Mouse (Mus musculus): ENCODE data around the gene Snap47. TPM values are rescaled to one million over a fixed set of nuclear protein-coding genes. Genes with fewer than 3 reads are reported as not detected.

Gene Snap47
- polyA plus RNA-seq, 1 experiment: 70.4 TPM

DNA sequence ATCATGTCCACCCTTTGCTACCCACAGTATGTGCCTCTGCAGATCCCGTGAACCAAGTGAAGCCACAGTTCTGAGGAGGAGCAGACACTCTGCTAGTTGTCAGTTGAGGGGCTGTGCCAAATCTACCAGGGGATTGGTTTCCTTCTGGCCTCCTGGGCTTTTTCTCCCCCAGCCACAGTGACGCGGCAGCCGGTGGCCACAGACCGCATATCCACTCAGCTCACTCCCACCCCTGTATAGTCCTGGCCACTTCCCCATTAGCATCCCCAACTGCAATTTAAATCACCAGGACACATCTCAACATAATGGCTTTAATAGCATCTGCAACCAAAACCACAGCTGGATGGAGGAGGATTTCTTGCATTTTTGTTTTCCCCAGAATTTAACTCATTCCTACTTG, 32.3 kb downstream of the Snap47 start:
- Histone ChIP-seq H3K27ac (ENCODE audit: insufficient read depth, low read length) (no peak overlapping the region), H3K27me3 (ENCODE audit: control insufficient read depth, insufficient read depth, low read length, poor library complexity, severe bottlenecking) (no peaks in the 10 kb centered on the region), H3K36me3 (ENCODE audit: control insufficient read depth, insufficient read depth, low read length, poor library complexity, severe bottlenecking) (peaks cover 16% of the 10 kb centered on the region), H3K4me3 (ENCODE audit: low read depth, low read length) (no peak overlapping the region), H3K9ac (ENCODE audit: low read depth, poor library complexity, severe bottlenecking) (no peak overlapping the region), H3K9me3 (replicated peaks; ENCODE audit: control insufficient read depth, insufficient read depth, low read length, poor library complexity, severe bottlenecking) (no peaks in the 10 kb centered on the region), H3K4me1 (ENCODE audit: control insufficient read depth, insufficient read depth, low read length) (no peaks in the 10 kb centered on the region)
- TF ChIP-seq EP300 (IDR thresholded peaks at IDR 0.05; ENCODE audit: insufficient read depth, low read depth, low read length): no peak
- TF ChIP-seq CTCF (IDR thresholded peaks at IDR 0.05; ENCODE audit: low read depth, low read length): no peak
- TF ChIP-seq POLR2A (IDR thresholded peaks at IDR 0.05; ENCODE audit: insufficient read depth, low read length): no peak

DNA sequence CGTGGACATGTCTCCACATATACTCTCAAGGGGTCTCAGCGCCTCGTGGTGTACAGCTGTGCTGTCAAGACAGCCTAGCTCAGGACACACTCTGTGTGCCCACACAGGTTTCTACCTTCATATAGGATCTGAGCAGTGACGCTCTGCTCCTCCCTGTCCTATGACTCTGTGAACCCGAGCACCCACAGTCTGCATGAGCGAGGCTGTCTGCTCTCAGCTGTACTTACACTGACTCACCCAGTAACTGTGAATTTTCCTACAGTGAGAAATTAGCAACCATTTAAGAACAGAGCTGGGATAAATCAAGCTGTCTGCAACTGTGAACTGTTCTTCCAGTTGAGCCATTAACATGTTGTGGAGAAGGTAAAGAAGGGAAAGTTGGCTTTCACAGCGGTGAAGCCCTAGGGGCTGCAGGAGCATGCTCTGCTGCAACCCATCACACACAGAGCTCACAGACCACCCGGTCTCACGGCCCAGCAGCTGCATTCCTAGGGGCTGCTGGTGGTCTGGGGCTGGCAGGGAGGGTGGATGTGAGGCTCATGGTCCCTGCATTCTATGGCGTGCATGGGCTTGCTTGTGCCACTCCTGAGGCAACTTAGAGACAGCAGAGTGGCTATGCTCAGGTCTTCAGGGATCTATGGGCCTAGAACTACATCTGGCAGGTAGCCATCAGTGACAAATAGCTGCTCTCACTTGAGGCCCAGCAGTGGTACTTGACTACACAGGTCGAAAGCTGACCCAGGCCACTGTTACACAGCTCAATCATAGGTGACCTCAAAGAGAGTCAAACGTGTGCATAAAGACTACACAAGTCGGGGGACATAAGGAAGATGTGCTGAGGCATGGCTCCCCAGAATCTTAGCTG, 37.8 kb downstream of the Snap47 start:
- H3K27ac ChIP-seq (ENCODE audit: insufficient read depth, low read length): no peak overlapping the region
- no peaks in the 10 kb centered on the region for H3K4me1 ChIP-seq (ENCODE audit: control insufficient read depth, insufficient read depth, low read length)
- no peak overlapping the region for H3K4me3 ChIP-seq (ENCODE audit: low read depth, low read length)
- H3K27me3 ChIP-seq (ENCODE audit: control insufficient read depth, insufficient read depth, low read length, poor library complexity, severe bottlenecking): no peaks in the 10 kb centered on the region
- no peaks in the 10 kb centered on the region for H3K9me3 ChIP-seq (replicated peaks; ENCODE audit: control insufficient read depth, insufficient read depth, low read length, poor library complexity, severe bottlenecking)
- TF ChIP-seq POLR2A (IDR thresholded peaks at IDR 0.05; ENCODE audit: insufficient read depth, low read length): no peak
- no peak for TF ChIP-seq EP300 (IDR thresholded peaks at IDR 0.05; ENCODE audit: insufficient read depth, low read depth, low read length)
- TF ChIP-seq CTCF (IDR thresholded peaks at IDR 0.05; ENCODE audit: low read depth, low read length): no peak
- H3K36me3 ChIP-seq (ENCODE audit: control insufficient read depth, insufficient read depth, low read length, poor library complexity, severe bottlenecking): no peaks in the 10 kb centered on the region
- H3K9ac ChIP-seq (ENCODE audit: low read depth, poor library complexity, severe bottlenecking): no peak overlapping the region

- peaks cover 5% of the 10 kb centered on the region for H3K36me3 ChIP-seq (ENCODE audit: control insufficient read depth, insufficient read depth, low read length, poor library complexity, severe bottlenecking)
Measured at GRCm38 (mm10) chr11:59412058-59412457, 38.9 kb downstream of the Snap47 start.

DNA sequence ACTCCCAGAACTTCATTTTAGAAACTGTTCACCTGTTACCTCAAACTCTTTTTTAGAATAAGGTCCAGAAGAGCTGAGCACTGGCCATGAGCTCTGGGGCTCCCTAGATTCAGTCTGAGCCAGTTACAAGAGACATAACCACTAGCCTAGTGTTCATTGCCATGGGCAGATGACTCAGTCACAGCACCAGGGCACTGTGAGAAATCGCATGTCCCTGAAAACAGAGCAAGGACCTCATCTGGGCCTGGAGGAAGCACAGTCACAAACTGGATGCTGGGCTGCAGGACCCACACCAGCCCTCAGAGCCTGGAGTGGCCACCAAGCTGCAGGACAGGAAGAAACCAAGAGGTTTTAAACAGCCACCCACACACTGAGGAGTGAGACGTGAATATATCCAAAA, 40.1 kb downstream of the Snap47 start:
- no peak overlapping the region for H3K9ac ChIP-seq (ENCODE audit: low read depth, poor library complexity, severe bottlenecking)
- no peak overlapping the region for H3K27ac ChIP-seq (ENCODE audit: insufficient read depth, low read length)
- H3K36me3 ChIP-seq (ENCODE audit: control insufficient read depth, insufficient read depth, low read length, poor library complexity, severe bottlenecking): peaks cover 14% of the 10 kb centered on the region
- TF ChIP-seq POLR2A (IDR thresholded peaks at IDR 0.05; ENCODE audit: insufficient read depth, low read length): no peak
- no peak for TF ChIP-seq EP300 (IDR thresholded peaks at IDR 0.05; ENCODE audit: insufficient read depth, low read depth, low read length)
- no peak for TF ChIP-seq CTCF (IDR thresholded peaks at IDR 0.05; ENCODE audit: low read depth, low read length)
- no peaks in the 10 kb centered on the region for H3K9me3 ChIP-seq (replicated peaks; ENCODE audit: control insufficient read depth, insufficient read depth, low read length, poor library complexity, severe bottlenecking)
- no peak overlapping the region for H3K4me3 ChIP-seq (ENCODE audit: low read depth, low read length)
- no peaks in the 10 kb centered on the region for H3K4me1 ChIP-seq (ENCODE audit: control insufficient read depth, insufficient read depth, low read length)
- H3K27me3 ChIP-seq (ENCODE audit: control insufficient read depth, insufficient read depth, low read length, poor library complexity, severe bottlenecking): no peaks in the 10 kb centered on the region

More at GRCm38 (mm10) chr11:59412058-59412457, 38.9 kb downstream of the Snap47 start:
- Histone ChIP-seq H3K9me3 (replicated peaks; ENCODE audit: control insufficient read depth, insufficient read depth, low read length, poor library complexity, severe bottlenecking) (no peaks in the 10 kb centered on the region), H3K9ac (ENCODE audit: low read depth, poor library complexity, severe bottlenecking) (no peak overlapping the region), H3K4me1 (ENCODE audit: control insufficient read depth, insufficient read depth, low read length) (no peaks in the 10 kb centered on the region), H3K4me3 (ENCODE audit: low read depth, low read length) (no peak overlapping the region), H3K27me3 (ENCODE audit: control insufficient read depth, insufficient read depth, low read length, poor library complexity, severe bottlenecking) (no peaks in the 10 kb centered on the region), H3K27ac (ENCODE audit: insufficient read depth, low read length) (no peak overlapping the region)
- TF ChIP-seq EP300 (IDR thresholded peaks at IDR 0.05; ENCODE audit: insufficient read depth, low read depth, low read length): no peak
- TF ChIP-seq CTCF (IDR thresholded peaks at IDR 0.05; ENCODE audit: low read depth, low read length): no peak
- no peak for TF ChIP-seq POLR2A (IDR thresholded peaks at IDR 0.05; ENCODE audit: insufficient read depth, low read length)

- TF ChIP-seq EP300 (IDR thresholded peaks at IDR 0.05; ENCODE audit: insufficient read depth, low read depth, low read length): no peak
- no peak for TF ChIP-seq CTCF (IDR thresholded peaks at IDR 0.05; ENCODE audit: low read depth, low read length)
- TF ChIP-seq POLR2A (IDR thresholded peaks at IDR 0.05; ENCODE audit: insufficient read depth, low read length): no peak
- Histone ChIP-seq H3K27ac (ENCODE audit: insufficient read depth, low read length) (no peak overlapping the region), H3K9ac (ENCODE audit: low read depth, poor library complexity, severe bottlenecking) (no peak overlapping the region), H3K36me3 (ENCODE audit: control insufficient read depth, insufficient read depth, low read length, poor library complexity, severe bottlenecking) (peaks cover 14% of the 10 kb centered on the region), H3K9me3 (replicated peaks; ENCODE audit: control insufficient read depth, insufficient read depth, low read length, poor library complexity, severe bottlenecking) (no peaks in the 10 kb centered on the region), H3K27me3 (ENCODE audit: control insufficient read depth, insufficient read depth, low read length, poor library complexity, severe bottlenecking) (no peaks in the 10 kb centered on the region), H3K4me3 (ENCODE audit: low read depth, low read length) (no peak overlapping the region), H3K4me1 (ENCODE audit: control insufficient read depth, insufficient read depth, low read length) (no peaks in the 10 kb centered on the region)
Measured at GRCm38 (mm10) chr11:59405761-59406160, 45.2 kb downstream of the Snap47 start.

GRCm38 (mm10) chr11:59400876-59401275, 50.1 kb downstream of the Snap47 start:
- H3K4me1 ChIP-seq (ENCODE audit: control insufficient read depth, insufficient read depth, low read length): no peaks in the 10 kb centered on the region
- no peak overlapping the region for H3K4me3 ChIP-seq (ENCODE audit: low read depth, low read length)
- no peaks in the 10 kb centered on the region for H3K27me3 ChIP-seq (ENCODE audit: control insufficient read depth, insufficient read depth, low read length, poor library complexity, severe bottlenecking)
- H3K27ac ChIP-seq (ENCODE audit: insufficient read depth, low read length): no peak overlapping the region
- no peaks in the 10 kb centered on the region for H3K9me3 ChIP-seq (replicated peaks; ENCODE audit: control insufficient read depth, insufficient read depth, low read length, poor library complexity, severe bottlenecking)
- TF ChIP-seq EP300 (IDR thresholded peaks at IDR 0.05; ENCODE audit: insufficient read depth, low read depth, low read length): no peak
- no peak for TF ChIP-seq POLR2A (IDR thresholded peaks at IDR 0.05; ENCODE audit: insufficient read depth, low read length)
- TF ChIP-seq CTCF (IDR thresholded peaks at IDR 0.05; ENCODE audit: low read depth, low read length): no peak
- no peak overlapping the region for H3K9ac ChIP-seq (ENCODE audit: low read depth, poor library complexity, severe bottlenecking)
- no peaks in the 10 kb centered on the region for H3K36me3 ChIP-seq (ENCODE audit: control insufficient read depth, insufficient read depth, low read length, poor library complexity, severe bottlenecking)

Measured in ES-Bruce4 (cell line).